Comparison of ENCODE assay signal across 8 mouse cellular contexts in the genomic region with DNA sequence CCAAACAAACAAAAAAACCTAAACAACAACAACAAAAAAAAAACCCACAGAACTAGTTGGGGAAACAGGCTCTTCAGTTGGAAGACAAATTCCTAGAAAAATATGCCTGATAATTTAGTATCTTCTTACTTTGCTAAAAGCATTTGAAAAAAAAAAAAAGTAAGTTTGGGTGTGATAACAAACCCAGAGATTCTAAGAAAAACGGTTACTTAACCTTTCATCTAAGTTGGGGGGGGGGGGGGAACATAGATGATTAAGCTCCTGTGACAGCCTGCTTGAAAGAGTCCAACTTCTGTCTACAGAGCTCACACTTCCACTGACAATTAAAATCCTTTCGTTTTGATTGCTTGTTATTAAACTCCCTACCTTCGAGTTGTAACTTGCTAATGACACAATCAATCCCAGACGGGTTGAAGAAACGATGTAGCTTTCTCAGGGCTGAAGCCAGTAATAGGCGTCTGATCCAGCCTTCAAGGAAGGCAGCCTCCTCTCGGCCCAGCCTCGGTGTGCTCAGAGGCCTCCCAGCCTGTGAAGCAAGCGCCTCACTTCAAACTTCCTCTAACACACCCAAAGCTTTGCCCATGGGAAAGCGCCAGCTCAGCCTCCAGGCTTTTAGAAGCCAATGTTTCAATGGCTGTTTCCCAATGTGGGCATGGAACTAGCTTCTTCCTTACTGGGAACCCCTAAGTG. TPM values are rescaled to one million over a fixed set of nuclear protein-coding genes. Genes with fewer than 3 reads are reported as not detected.
DNase-seq lines count a peak whose midpoint lies in the region; ATAC-seq lines count a peak whose summit lies in the region.

No protein-coding gene starts in this region.

- DNase-seq in heart, postnatal 14 days = no peak
- no peak for DNase-seq in thymus, postnatal 14 days
- DNase-seq in cerebellum, postnatal 14 days = no peak
- no peak for DNase-seq in cerebellum, postnatal 36 days

- ATAC-seq in heart, embryonic 12.5 days (ENCODE audit: insufficient number of reproducible peaks, low FRiP score) = no peak
- peak; percentile 50 for ATAC-seq in common myeloid progenitor, adult 5-6 weeks (replicated peaks; ENCODE audit: low read depth, poor library complexity, severe bottlenecking)
- ATAC-seq in intestine, embryonic 15.5 days = peak; percentile 50; the same call in 1 of the 2 replicates
- ATAC-seq in megakaryocyte-erythroid progenitor cell, adult 5-6 weeks (replicated peaks; ENCODE audit: low FRiP score, low TSS enrichment, poor library complexity, severe bottlenecking) = 0 out of 2 replicates have a peak, but pooled peaks have one; percentile 18

- 49% methylated on average over 10 of the region's 10 CpGs for WGBS in heart, embryonic 12.5 days
- 38% methylated on average over 10 of the region's 10 CpGs for WGBS in intestine, embryonic 15.5 days

- H3K4me3 ChIP-seq in heart, embryonic 12.5 days = no peak overlapping the region
- no peak overlapping the region for H3K4me3 ChIP-seq in intestine, embryonic 15.5 days (replicated peaks)

- H3K9ac ChIP-seq in heart, embryonic 12.5 days = 0 out of 2 replicates have a peak overlapping the region, but pooled peaks have one; percentile 37
- H3K9ac ChIP-seq in intestine, embryonic 15.5 days = 0 out of 2 replicates have a peak overlapping the region, but pooled peaks have one; percentile 0

- H3K36me3 ChIP-seq in heart, embryonic 12.5 days = peaks cover 30% of the 10 kb centered on the region
- H3K36me3 ChIP-seq in intestine, embryonic 15.5 days = peaks cover 12% of the 10 kb centered on the region

- no peaks in the 10 kb centered on the region for H3K27me3 ChIP-seq in heart, embryonic 12.5 days (replicated peaks)
- no peaks in the 10 kb centered on the region for H3K27me3 ChIP-seq in intestine, embryonic 15.5 days (replicated peaks)

- H3K27ac ChIP-seq in heart, embryonic 12.5 days (ENCODE audit: poor library complexity, severe bottlenecking) = no peak overlapping the region
- no peak overlapping the region for H3K27ac ChIP-seq in intestine, embryonic 15.5 days

- intact Hi-C loops in heart, postnatal 14 days (cut with DNase I) = no loop called here

- peaks cover 71% of the 10 kb centered on the region for H3K4me1 ChIP-seq in heart, embryonic 12.5 days (replicated peaks)
- H3K4me1 ChIP-seq in intestine, embryonic 15.5 days (replicated peaks) = peaks cover 43% of the 10 kb centered on the region

- H3K9me3 ChIP-seq in heart, embryonic 12.5 days (replicated peaks) = no peaks in the 10 kb centered on the region
- no peaks in the 10 kb centered on the region for H3K9me3 ChIP-seq in intestine, embryonic 15.5 days

- 0 out of 2 replicates have a peak overlapping the region, but pooled peaks have one; percentile 6 for H3K4me2 ChIP-seq in heart, embryonic 12.5 days
- H3K4me2 ChIP-seq in intestine, embryonic 15.5 days (replicated peaks) = no peak overlapping the region

RNA-seq across cellular contexts. Expression of gene Irs2, which starts 17.7 kb away (rescaled TPM):
- 6.2 and 7.7 TPM in 2 replicates for polyA plus RNA-seq in heart, embryonic 12.5 days (2016; fragmentation: Nextera tagmentation; extraction: Ambion mirVana)
- 10 to 100 TPM; 14.6 to 31.6 TPM for total RNA-seq in heart, postnatal 14 days (2021)
- total RNA-seq in common myeloid progenitor, adult 5-6 weeks (2017) = 3.1 and 4.0 TPM in 2 replicates
- 6.1 and 7.2 TPM in 2 replicates for polyA plus RNA-seq in intestine, embryonic 15.5 days (2015; fragmentation: Nextera tagmentation; extraction: Ambion mirVana)
- total RNA-seq in megakaryocyte-erythroid progenitor cell, adult 5-6 weeks (2014; fragmentation: Nextera tagmentation) = 11.8 and 12.7 TPM in 2 replicates
- 4.3 and 6.5 TPM in 2 replicates for total RNA-seq in megakaryocyte-erythroid progenitor cell, adult 5-6 weeks (2017)
